In genomic region chr1:38893081-38893480, GRCm38 (mm10) we compare ENCODE assay signal across 23 mouse cellular contexts. TPM values are rescaled to one million over a fixed set of nuclear protein-coding genes. Genes with fewer than 3 reads are reported as not detected.
DNase-seq lines count a peak whose midpoint lies in the region; ATAC-seq lines count a peak whose summit lies in the region.
"Had no signal": no experiment of that assay in that cellular context is flagged by ENCODE, and none has a peak within 500 bp of the region (broad histone marks: within the 10 kb centered on the region; RNA-seq: fewer than 3 reads in every experiment).

No protein-coding gene starts in this region.

- peaks cover 20% of the 10 kb centered on the region; the same call in 1 of the 2 replicates for H3K36me3 ChIP-seq in hindbrain, embryonic 10.5 days
- H3K36me3 ChIP-seq in midbrain, embryonic 11.5 days (ENCODE audit: control insufficient read depth, insufficient read depth, low read length), result no peaks in the 10 kb centered on the region
- no peaks in the 10 kb centered on the region; the same call in 1 of the 2 replicates for H3K36me3 ChIP-seq in neural tube, embryonic 14.5 days (ENCODE audit: control insufficient read depth, insufficient read depth, low read length)

- 68% methylated on average over 5 of the region's 5 CpGs for WGBS in hindbrain, embryonic 10.5 days
- 81% methylated on average over 5 of the region's 5 CpGs for WGBS in midbrain, embryonic 11.5 days
- 17% methylated on average over 5 of the region's 5 CpGs for WGBS in neural tube, embryonic 14.5 days

- no peak overlapping the region for H3K4me2 ChIP-seq in midbrain, embryonic 11.5 days
- H3K4me2 ChIP-seq in neural tube, embryonic 14.5 days (ENCODE audit: low read depth, low read length), result no peak overlapping the region
- H3K4me2 ChIP-seq: liver, embryonic 11.5 days; lung, embryonic 14.5 days had no signal

- peaks cover 19% of the 10 kb centered on the region for H3K27me3 ChIP-seq in hindbrain, embryonic 10.5 days (ENCODE audit: insufficient read depth, poor library complexity, severe bottlenecking)
- 0 out of 2 replicates have a peak, but pooled peaks cover 2% of the 10 kb centered on the region for H3K27me3 ChIP-seq in midbrain, embryonic 11.5 days (ENCODE audit: control insufficient read depth, insufficient read depth, low read length)
- no peaks in the 10 kb centered on the region for H3K27me3 ChIP-seq in neural tube, embryonic 14.5 days (ENCODE audit: control insufficient read depth, insufficient read depth, low read length)

- peaks cover 27% of the 10 kb centered on the region for H3K4me1 ChIP-seq in hindbrain, embryonic 10.5 days (replicated peaks)
- peaks cover 5% of the 10 kb centered on the region; the same call in 1 of the 2 replicates for H3K4me1 ChIP-seq in midbrain, embryonic 11.5 days (ENCODE audit: control insufficient read depth, insufficient read depth, low read length)
- peaks cover 9% of the 10 kb centered on the region; the same call in 1 of the 2 replicates for H3K4me1 ChIP-seq in neural tube, embryonic 14.5 days (ENCODE audit: control insufficient read depth, insufficient read depth, low read length)

- no peak for ATAC-seq in midbrain, embryonic 11.5 days (ENCODE audit: low FRiP score)
- ATAC-seq in neural tube, embryonic 14.5 days (ENCODE audit: low read depth), result peak; percentile 44; the same call in 1 of the 2 replicates
- no peak for ATAC-seq in activated CD4-positive, CD25-positive, alpha-beta regulatory T cell, adult 4 months
- ATAC-seq: intestine, postnatal 0 days had no signal

- H3K9ac ChIP-seq in midbrain, embryonic 11.5 days (ENCODE audit: low read length), result no peak overlapping the region; the same call in 1 of the 2 replicates
- no peak overlapping the region for H3K9ac ChIP-seq in neural tube, embryonic 14.5 days (replicated peaks; ENCODE audit: low read depth, low read length)
- H3K9ac ChIP-seq: lung, embryonic 14.5 days had no signal

- H3K4me3 ChIP-seq in hindbrain, embryonic 10.5 days, result no peak overlapping the region
- H3K4me3 ChIP-seq in midbrain, embryonic 11.5 days (ENCODE audit: low read depth, low read length), result no peak overlapping the region
- no peak overlapping the region for H3K4me3 ChIP-seq in neural tube, embryonic 14.5 days (ENCODE audit: low read depth, low read length)

- H3K9me3 ChIP-seq in hindbrain, embryonic 10.5 days, result no peaks in the 10 kb centered on the region
- H3K9me3 ChIP-seq in midbrain, embryonic 11.5 days (ENCODE audit: control insufficient read depth, low read length), result no peaks in the 10 kb centered on the region
- no peaks in the 10 kb centered on the region for H3K9me3 ChIP-seq in neural tube, embryonic 14.5 days (ENCODE audit: control insufficient read depth, low read length)

- peak overlapping the region; percentile 72 for H3K27ac ChIP-seq in hindbrain, embryonic 10.5 days
- peak overlapping the region; percentile 9; the same call in 1 of the 2 replicates for H3K27ac ChIP-seq in midbrain, embryonic 11.5 days (ENCODE audit: low read depth, low read length)
- no peak overlapping the region for H3K27ac ChIP-seq in neural tube, embryonic 14.5 days (ENCODE audit: low read depth, low read length)

- peak; percentile 1 for DNase-seq in cerebellum, adult 9-10 months
- no peak for DNase-seq in cerebellum, postnatal 14 days
- no peak for DNase-seq in hindbrain, embryonic 10.5 days (ENCODE audit: low spot score)
- DNase-seq in midbrain, embryonic 11.5 days (ENCODE audit: low spot score, missing footprints), result no peak
- DNase-seq in adrenal gland, postnatal 36 days, result no peak
- DNase-seq in cerebellum, postnatal 36 days, result no peak
- DNase-seq: cerebellum, adult 11 months; gastrocnemius, postnatal 14 days; kidney, postnatal 25 days; lung, embryonic 14.5 days; spleen, adult 18-20 months; thymus, postnatal 25 days had no signal

RNA-seq across cellular contexts. Expression of gene Chst10, which starts 4.9 kb away (rescaled TPM):
- 12.8 and 14.3 TPM in 2 replicates for polyA plus RNA-seq in hindbrain, embryonic 10.5 days (2016; fragmentation: Nextera tagmentation; extraction: Ambion mirVana)
- 24.7 and 26.9 TPM in 2 replicates for polyA plus RNA-seq in midbrain, embryonic 11.5 days (2014; fragmentation: Nextera tagmentation; extraction: Ambion mirVana)
- polyA plus RNA-seq in neural tube, embryonic 14.5 days (2014; fragmentation: Nextera tagmentation; extraction: Ambion mirVana), result 58.4 and 68.7 TPM in 2 replicates
- 10 to 100 TPM; 21.9 to 32.7 TPM for polyA plus RNA-seq in activated CD4-positive, CD25-positive, alpha-beta regulatory T cell, adult 4 months (2017; shearing (Covaris generic))
- total RNA-seq in adrenal gland, postnatal 36 days (2021), result 1 to 10 TPM; 1.3 to 1.5 TPM

RNA-seq across cellular contexts. Expression of gene Nms, which starts 45.9 kb away (rescaled TPM):
- 0.40 and 0.92 TPM in 2 replicates for polyA plus RNA-seq in hindbrain, embryonic 10.5 days (2016; fragmentation: Nextera tagmentation; extraction: Ambion mirVana)
- polyA plus RNA-seq in midbrain, embryonic 11.5 days (2014; fragmentation: Nextera tagmentation; extraction: Ambion mirVana), result 0.22 and 0.31 TPM in 2 replicates
- 6.1 and 8.4 TPM in 2 replicates for polyA plus RNA-seq in neural tube, embryonic 14.5 days (2014; fragmentation: Nextera tagmentation; extraction: Ambion mirVana)
- polyA plus RNA-seq in activated CD4-positive, CD25-positive, alpha-beta regulatory T cell, adult 4 months (2017; shearing (Covaris generic)), result not detected
- not detected for total RNA-seq in adrenal gland, postnatal 36 days (2021)
- total RNA-seq: common myeloid progenitor, adult 5-6 weeks; gastrocnemius, postnatal 14 days; heart, postnatal 25 days; layer of hippocampus, postnatal 25 days; left cerebral cortex, postnatal 36 days; megakaryocyte progenitor cell, adult 5-6 weeks had no signal
- polyA plus RNA-seq: embryonic facial prominence, embryonic 14.5 days; intestine, postnatal 0 days; liver, embryonic 11.5 days; lung, embryonic 14.5 days; stomach, embryonic 16.5 days had no signal

RNA-seq across cellular contexts. Expression of gene Lonrf2, which starts 56.6 kb away (rescaled TPM):
- 1.9 TPM in 2 replicates for polyA plus RNA-seq in hindbrain, embryonic 10.5 days (2016; fragmentation: Nextera tagmentation; extraction: Ambion mirVana)
- 4.2 TPM in 2 replicates for polyA plus RNA-seq in midbrain, embryonic 11.5 days (2014; fragmentation: Nextera tagmentation; extraction: Ambion mirVana)
- polyA plus RNA-seq in neural tube, embryonic 14.5 days (2014; fragmentation: Nextera tagmentation; extraction: Ambion mirVana), result 29.4 and 31.1 TPM in 2 replicates
- not detected for polyA plus RNA-seq in activated CD4-positive, CD25-positive, alpha-beta regulatory T cell, adult 4 months (2017; shearing (Covaris generic))
- 1 to 10 TPM; 4.7 to 5.1 TPM for total RNA-seq in adrenal gland, postnatal 36 days (2021)
